Mouse (Mus musculus) mouse embryonic stem cell (cell line): ENCODE data around the gene Ppp1r27.

Source experiments
- in situ Hi-C, 2 experiments: fragments of 300-500 bp; cut with MboI; formaldehyde crosslinking; loops; 1 replicate in 1 of 2; 3 replicates in 1 of 2; pipeline ENCODE4 v1.14.3; 2019 to 2020; ENCODE audit warnings: low sequenced_read_pairs in 2 of 2, low pct_unique_long_range_greater_than_20kb in 1 of 2, mixed read lengths in 1 of 2; ENCODE audit not compliant: unreplicated experiment in 1 of 2

Ppp1r27 gene

DNA sequence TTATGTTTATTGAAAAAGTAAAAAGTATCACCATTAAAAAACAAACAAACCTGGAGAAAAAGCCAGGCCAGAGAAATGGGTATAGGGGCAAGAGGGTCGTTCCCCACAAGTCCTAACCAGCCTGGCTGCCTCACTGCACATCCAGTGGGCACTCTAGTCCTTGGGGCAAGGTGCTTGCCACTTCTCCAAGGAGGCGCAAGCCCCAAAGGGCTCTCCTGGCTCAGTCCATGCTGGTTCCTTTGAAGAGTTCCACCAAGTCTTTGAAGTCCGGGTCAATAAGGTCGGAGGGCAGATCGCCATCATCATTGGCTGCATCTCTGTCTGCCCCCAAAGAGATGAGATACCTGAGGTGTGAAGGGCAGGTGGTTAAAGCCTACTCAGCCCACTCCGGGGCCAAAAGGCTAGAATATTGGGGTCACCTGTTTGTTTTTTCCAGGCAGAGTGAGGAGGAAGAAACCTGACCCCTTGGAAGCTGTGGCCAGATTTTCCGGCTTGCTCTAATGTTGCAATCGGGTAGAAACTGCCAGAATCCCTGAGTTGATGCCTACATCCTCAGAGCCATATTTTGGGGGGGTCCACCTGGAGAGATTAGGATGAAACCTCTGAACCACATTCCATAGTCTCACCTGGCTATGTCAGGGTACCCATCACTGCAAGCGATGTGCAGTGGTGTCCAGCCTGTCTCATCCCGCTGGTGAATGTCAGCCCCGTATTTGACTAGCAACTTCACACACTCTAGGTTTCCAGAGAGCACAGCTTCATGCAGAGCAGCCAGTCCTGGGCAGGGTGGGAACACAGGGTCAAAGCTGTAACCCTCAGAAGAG lies 734 bp downstream of the Ppp1r27 start:
- in situ Hi-C loops = no loop called here

GRCm38 (mm10) chr11:120549168-120549945 lies 1.6 kb downstream of the Ppp1r27 start, which contains the start of gene Mcrip1:
Mcrip1 (minus strand) TSS chr11:120549727.
- in situ Hi-C loops = no loop called here

GRCm38 (mm10) chr11:120548786-120549167 lies 2.2 kb downstream of the Ppp1r27 start:
- in situ Hi-C loops = no loop called here

DNA sequence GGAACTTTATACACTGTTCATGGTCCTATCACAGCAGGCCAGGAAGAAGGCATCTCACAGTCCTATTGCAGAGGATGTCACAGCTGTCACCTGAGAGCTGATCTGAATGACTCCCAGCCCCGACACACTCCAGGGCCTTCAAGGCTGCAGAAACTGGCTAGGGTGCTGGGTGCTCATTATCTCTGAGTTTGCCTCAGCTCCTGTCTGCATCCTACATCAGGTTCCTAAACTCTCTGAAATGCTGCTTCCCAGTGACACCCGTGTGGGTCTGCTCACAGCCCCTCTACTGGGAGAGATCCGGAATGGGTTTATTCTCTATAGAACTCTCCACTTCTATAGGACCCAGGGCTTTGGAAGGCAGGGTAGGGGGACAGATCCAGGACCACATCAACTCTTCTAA lies 2.7 kb downstream of the Ppp1r27 start:
- in situ Hi-C loops = no loop called here

DNA sequence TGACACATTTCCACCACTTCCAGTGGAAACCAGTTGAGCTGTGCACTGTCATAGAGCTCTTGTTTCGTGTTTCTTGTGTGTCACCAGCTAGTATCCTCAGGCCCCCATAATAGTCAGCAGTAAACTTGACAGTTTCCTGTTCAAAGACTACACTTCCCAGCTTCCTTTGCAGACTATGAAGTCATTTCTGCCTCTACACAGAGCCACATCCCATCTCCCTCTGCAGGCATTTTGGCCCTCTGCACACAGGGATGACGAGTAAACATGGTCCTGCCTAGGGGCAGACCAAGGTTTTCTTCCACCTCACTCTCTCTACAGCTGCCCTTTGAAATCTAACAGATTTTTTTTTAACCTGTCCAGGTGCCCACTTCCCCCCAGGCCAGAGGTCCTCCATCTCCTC lies 3.5 kb downstream of the Ppp1r27 start:
- in situ Hi-C loops = no loop called here

DNA sequence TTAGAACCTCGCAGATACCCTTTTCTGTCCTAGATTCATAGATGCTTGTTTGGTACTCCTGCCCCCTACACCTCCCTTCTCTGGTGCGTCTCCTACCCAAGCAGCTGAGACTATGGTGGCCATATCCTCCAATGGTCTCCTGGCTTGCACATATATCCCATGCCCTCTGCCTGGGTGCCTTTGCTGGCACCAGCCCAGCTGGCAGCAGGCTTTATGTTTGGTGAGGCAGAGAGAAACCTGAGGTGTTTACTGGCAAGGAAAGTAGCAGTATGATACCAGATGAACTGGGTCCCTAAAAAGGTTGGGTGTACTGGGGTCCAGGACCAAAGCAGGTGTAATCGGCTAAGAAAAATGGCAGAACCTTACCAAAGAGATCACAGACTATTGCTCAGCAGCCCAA lies 5.0 kb downstream of the Ppp1r27 start:
- in situ Hi-C loops = no loop called here

- in situ Hi-C loops = no loop called here
Observed at GRCm38 (mm10) chr11:120542376-120542775, 8.6 kb downstream of the Ppp1r27 start.

DNA sequence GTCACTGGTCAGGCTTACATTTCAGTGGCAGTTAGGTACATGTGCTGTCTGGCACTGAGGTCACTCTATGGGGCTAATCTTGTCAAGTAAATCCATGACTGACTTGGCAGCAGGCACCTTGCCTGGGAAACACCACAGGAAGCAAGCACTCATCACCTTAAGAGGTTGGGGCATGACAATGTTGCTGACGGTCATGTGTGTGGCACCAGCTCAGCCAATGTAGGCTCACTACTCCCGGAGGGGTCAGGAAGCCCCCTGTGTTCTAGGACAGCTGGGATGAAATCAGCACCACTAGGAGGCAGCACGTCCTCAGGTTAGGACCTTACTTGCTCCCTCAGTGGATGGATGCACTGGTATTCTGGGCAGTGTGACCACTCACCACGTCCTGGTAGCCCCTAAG lies 9.0 kb downstream of the Ppp1r27 start:
- in situ Hi-C loops = no loop called here

GRCm38 (mm10) chr11:120539285-120540014 lies 11.5 kb downstream of the Ppp1r27 start:
- in situ Hi-C loops = no loop called here

- in situ Hi-C loops = no loop called here
Observed at GRCm38 (mm10) chr11:120538955-120539284, 12.0 kb downstream of the Ppp1r27 start.

GRCm38 (mm10) chr11:120538485-120538884 lies 12.4 kb downstream of the Ppp1r27 start:
- in situ Hi-C loops = no loop called here

- in situ Hi-C loops = no loop called here
Observed at GRCm38 (mm10) chr11:120535804-120536203, 15.1 kb downstream of the Ppp1r27 start.

- in situ Hi-C loops = no loop called here
Observed at GRCm38 (mm10) chr11:120535145-120535544, 15.8 kb downstream of the Ppp1r27 start.

DNA sequence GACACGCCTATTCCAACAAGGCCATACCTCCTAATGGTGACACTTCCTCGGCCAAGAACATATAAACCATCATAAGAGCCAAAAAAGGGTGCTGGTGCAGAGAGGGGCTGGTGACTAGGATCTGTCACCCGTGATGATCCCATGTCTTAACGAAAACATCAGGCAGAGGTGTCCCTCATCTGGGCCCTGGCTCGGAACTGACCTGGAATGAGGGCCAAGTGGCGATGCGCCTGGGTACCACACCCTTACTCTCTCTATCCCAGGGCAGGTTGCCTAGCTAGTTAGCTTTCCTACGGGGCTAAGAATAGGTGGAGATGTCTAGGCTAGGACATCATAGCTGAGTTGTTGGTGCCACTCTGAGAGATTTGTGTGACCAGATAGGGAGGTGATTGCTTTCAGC lies 16.8 kb downstream of the Ppp1r27 start:
- in situ Hi-C loops = no loop called here

DNA sequence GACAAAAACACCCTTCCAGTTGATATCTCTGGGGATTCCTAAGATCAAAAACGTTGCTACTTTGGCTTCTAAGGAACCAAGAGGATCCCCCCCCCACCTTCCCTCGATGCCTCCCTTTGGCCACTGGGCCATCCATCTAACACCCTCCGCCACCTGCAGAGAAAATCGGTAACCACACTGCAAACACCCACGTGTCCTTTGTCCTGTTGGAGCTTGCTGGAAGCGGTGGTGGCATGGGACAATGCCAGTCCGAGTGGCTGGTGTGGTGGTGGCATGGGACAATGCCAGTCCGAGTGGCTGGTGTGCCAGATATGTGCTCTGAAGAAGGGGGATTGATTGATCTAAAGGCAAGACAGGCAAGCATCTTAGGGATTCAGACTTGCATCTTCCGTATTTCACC lies 19.3 kb downstream of the Ppp1r27 start:
- in situ Hi-C loops = no loop called here

DNA sequence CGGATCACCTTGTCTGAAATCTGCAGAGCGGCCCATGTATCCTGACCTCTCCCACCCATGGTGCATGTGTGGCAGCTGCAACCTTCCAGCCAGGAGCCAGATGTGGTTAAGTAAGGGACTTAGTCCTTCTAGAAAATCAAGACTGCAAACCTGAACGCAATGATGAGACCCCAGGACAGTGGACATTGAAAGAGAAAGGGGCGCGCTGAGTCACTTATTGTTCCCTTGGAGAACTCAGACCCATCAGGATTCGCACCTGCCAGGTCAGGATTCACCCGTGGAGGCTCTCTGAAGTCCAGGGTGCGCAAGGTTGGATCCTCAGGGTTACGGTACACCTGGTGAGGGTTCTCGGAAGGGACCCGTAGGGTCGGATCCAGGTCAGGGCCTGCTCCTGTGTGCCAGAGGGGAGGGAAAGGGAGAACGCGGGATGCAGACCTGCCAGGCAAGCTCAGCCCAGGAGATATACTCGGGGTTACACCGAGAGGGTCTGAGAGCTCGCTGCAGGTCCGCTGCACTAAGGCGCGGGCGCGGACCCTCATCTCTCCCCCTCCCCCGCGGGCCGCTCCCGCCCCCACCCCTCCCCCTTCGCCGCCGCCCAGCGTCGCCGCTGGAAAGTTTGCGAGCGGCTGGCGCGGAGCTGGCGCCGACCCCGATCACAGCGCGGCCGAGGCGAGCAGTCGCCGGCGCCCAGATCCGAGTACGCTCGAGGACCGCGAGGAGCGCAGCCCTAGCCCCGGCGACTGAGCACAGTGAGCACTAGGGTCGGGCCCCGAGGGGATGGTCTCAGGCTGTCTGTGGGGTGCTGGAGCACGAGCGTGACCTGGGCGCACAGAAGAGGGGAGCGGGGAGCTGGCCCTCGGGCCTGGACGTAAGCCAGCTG lies 20.6 kb downstream of the Ppp1r27 start, which contains the start of gene Gcgr:
Gene Gcgr, plus strand, starts transcription at position 615 of the 880 bp plus-strand sequence.
- in situ Hi-C loops = no loop called here

DNA sequence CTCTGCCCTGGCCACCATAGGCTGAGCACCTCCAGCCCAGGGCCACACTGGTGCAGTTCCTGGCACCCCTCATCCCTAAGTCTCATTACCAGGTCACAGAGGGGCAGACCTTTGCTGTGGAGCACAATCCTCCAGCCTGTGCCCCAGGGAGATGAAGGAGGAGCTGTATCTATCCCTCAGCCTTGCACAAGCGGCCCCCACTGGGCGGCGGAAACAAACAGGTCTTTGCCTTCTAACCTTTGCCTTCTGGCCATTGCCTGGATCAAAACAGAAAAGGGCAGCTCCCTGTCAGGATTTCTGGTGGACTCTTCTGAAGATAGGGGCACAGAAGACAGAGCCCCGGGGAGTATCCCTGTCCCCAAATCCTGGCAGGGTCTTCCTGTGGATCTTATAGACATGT lies 22.0 kb downstream of the Ppp1r27 start:
- in situ Hi-C loops = no loop called here

DNA sequence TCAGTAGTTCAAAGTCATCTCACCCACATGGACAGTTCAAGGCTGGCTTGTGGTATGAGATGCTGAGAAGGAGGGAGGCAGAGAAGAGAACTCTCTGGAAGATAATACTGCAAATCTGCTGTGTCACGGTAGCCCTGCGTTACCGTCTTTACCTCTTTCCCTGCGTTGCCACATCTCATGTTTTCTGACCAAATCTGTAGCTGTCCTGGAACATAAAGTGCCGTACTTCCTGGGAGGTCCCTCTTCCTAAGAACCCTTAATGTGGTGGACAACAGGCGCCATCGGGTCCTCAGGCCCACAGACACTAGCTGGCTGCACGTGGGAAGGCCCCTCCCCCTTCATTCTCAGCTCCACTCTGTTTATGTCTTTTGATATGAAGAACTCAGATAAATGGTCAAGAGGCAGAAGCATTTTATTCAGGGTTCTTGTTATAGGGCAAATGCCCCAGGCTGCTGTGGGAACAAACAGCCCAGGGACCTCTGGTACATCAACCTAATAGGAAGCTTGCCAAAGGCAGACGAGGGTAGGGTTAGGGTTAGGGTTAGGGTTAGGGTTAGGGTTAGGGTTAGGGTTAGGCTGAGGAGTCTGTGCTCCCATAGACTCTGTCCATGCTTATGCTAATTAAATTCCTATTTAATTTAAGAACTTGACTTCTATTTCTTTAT lies 23.1 kb downstream of the Ppp1r27 start:
- in situ Hi-C loops = no loop called here
